Mouse (Mus musculus): ENCODE measurements at regions not wholly inside any gene's neighbourhood (a gene's known extent, or its start where the extent isn't known, plus 50 kb on each side); places are given as distances from the start of the nearest gene placed in this dataset.
"Not testable (repeated sequence)": the region's sequence is repeated elsewhere in the genome, so short reads cannot be mapped to it uniquely, and the experiment has no call there.

GRCm38 (mm10) chr14:116586742-116587141, 338.4 kb upstream of the Gpc6 start:
- no peak for DNase-seq (ENCODE audit: low spot score in 2 of 2)

GRCm38 (mm10) chr14:116589529-116589928, 335.6 kb upstream of the Gpc6 start:
- DNase-seq (ENCODE audit: low spot score in 2 of 2): no peak

DNA sequence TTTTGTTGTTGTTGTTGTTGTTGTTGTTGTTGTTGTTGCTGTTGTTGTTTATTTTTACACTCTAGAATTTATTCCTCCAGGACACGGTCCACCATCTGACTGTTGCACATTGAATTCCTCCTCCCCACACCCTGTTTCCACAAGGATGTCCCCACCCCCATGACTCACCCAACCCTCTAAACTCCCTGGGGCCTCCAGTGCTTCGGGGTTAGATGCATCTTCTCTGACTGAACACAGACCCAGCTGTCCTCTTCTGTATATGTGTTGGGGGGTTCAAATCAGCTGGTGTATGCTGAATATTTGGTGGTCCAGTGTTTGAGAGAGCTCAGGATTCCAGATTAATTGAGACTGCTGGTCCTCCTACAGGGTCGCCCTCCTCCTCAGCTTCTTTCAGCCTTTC, 335.0 kb upstream of the Gpc6 start:
- no peak for DNase-seq (ENCODE audit: low spot score in 2 of 2)

- no peak for DNase-seq (ENCODE audit: low spot score in 2 of 2)
These were observed 317.0 kb upstream of the Gpc6 start for GRCm38 (mm10) chr14:116608130-116608529.

DNA sequence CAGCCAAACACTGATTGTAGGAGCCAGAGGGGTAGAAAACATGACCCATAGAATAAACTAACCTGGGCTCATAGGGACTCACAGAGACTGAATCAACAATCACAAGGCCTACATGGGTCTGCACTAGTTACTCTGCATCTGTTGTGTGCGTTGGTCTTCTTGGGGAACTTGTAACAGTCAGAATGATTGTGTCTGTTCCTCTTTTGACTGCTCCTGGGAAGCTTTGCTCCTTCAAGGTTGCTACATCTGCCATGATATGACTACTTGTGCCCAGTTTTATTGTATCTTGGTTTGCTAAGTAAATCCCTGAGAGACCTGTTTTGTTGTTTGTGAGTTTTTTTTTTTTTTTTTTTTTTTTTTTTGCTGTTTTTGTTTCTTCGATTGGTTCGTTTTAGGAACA, 313.9 kb upstream of the Gpc6 start:
- DNase-seq (ENCODE audit: low spot score in 2 of 2): no peak

DNA sequence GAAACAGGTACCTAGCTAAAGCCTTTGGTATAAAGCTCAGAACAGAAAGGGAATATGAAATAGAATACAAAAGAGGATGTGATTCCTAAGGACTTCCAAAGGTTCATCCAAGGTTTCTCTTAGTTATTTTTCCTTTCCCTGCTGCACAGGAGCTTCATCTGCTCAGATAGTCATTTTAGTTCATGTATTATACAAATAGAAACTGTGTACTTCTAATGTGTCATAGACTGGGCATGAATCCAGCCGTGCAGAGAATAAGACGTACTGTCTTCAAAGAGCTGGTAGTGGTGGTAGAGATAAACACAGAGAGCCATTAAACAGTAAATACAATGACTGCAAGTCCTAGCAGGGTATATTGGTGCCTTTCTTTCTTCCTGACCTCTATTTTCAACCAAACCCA, 292.9 kb upstream of the Gpc6 start:
- DNase-seq (ENCODE audit: low spot score in 2 of 2): peak; percentile 24 to 61

DNA sequence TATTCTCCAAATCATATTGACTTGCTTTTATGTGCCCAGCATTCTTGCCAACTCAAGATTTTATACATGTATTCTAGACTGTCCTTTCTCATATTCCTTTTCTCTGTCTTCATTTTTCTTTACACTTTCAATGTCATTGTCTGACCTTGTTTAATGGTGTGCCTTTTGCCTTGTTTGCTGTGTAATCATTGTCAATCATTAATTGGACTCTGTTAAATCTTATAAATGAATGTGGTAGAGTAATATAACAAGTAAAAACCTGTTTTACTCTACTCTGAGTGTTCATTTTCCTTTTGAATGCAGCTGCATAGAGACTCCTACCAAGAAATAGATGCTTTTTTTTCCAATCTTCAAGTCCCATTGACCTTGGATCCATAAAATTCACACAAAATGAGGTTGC, 283.0 kb upstream of the Gpc6 start:
- no peak for DNase-seq (ENCODE audit: low spot score in 2 of 2)

- DNase-seq (ENCODE audit: low spot score in 2 of 2): no peak
These were observed 273.2 kb upstream of the Gpc6 start for GRCm38 (mm10) chr14:116651897-116652296.

DNA sequence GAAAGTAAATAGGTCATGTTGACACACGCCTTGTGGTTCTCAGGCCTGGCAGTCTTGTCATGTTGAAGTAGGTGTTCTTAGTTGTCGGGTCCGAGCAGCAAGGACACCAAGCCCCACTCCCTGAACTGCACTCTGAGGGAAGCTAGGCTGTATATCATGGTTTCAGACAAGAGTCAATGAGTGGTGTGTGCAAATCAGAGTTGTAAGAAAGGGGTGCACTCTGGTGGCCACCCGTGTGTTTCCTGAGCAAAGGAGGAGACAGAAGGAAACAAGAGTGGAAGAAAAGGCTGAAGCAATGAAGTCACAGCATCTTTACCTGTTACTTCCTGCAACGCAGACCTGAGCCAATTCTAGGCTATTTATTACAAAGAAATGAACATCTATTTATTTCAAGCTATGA, 241.2 kb upstream of the Gpc6 start:
- no peak for DNase-seq (ENCODE audit: low spot score in 2 of 2)

DNA sequence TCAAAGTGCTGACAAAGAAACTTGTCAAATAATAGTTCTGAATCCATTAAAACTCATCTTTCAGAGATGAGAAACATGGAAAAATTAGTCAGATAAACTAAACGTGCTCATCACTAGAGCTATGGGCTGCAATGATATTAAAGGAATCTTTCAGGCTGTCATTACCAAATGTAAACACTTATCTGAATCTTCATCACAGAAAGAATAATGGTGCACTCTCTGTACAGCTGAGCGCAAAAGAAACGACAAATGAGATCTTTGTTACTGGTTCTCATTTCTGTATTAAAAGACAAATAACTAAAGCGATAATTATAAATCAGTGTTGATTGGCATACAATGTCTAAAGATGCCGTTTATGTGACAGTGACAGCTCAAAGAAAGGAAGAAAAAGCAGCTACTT, 227.4 kb upstream of the Gpc6 start:
- DNase-seq (ENCODE audit: low spot score in 2 of 2): no peak

DNA sequence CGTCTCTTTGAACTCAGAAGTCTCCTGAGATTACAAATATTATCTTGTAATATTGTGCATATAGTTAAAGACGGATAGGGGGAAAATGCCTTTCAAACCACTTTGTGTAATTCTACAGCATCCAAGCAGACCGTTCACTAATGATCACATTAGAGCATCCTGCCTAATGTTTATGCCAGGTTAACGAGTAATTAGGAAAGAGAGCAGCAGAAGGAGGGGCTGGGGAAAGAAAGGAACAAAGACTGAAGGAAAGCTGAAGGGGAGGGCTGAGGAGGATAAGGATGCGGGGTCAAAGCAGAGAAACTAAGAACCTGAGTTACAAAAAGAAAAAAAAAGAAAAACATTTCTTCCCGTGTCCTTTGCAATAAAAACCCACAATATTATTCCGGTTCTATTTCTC, 226.7 kb upstream of the Gpc6 start:
- DNase-seq (ENCODE audit: low spot score in 2 of 2): no peak

GRCm38 (mm10) chr14:116734596-116734995, 190.5 kb upstream of the Gpc6 start:
- not testable (repeated sequence) for DNase-seq (ENCODE audit: low spot score in 2 of 2)

DNA sequence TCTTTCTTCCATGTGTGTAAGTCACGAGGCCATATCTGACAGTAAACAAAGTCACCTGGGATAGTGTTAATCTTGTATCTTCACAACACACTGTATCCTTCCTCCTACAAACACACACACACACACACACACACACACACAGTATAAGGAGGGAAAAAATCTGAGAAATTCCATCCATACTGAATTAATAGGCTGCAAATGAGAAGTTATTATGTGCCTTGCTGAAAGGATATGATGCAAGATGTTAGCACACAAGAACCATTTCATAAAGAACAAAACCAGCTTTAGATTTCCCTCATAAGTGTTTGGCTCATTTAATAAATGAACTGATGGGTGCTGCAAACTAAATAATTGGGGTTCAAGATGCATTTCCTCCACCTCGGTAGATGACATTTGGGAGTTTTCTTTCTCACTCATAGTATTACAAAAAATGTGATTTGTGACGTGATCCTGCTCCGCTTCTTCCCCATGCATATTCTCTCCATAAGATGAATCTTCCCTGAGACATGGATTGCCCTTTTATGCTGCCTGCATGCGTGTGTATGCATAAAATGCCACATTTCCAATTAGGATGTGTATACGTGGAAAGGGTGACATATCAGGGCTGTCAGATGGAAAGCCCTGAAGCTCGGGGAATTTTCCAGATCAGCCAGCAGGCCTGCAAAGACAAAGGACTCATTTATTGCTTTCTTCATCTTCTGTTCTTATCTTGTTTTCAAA, 170.5 kb upstream of the Gpc6 start:
- DNase-seq (ENCODE audit: low spot score in 2 of 2): no peak

DNA sequence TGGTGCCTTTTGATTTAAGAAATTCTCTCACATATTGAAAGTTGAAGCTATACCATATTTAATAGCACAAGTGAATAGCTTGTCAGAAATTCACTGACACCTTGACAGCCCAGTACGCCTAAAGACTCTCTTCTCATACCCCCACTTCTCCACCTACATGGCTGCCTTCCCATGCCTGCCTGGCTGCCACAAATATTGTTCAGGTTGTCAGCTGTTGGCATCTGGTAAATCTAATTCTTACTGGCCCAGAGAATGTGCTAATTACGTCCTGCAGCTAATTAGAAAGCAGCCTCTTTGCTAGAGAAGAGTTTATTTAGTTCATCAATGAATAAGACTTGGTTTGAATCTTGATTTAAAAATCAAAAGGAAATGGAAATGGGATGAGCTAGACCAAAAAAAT, 163.7 kb upstream of the Gpc6 start:
- DNase-seq (ENCODE audit: low spot score in 2 of 2): no peak

GRCm38 (mm10) chr14:116771120-116771519, 154.0 kb upstream of the Gpc6 start:
- DNase-seq (ENCODE audit: low spot score in 2 of 2): no peak

DNA sequence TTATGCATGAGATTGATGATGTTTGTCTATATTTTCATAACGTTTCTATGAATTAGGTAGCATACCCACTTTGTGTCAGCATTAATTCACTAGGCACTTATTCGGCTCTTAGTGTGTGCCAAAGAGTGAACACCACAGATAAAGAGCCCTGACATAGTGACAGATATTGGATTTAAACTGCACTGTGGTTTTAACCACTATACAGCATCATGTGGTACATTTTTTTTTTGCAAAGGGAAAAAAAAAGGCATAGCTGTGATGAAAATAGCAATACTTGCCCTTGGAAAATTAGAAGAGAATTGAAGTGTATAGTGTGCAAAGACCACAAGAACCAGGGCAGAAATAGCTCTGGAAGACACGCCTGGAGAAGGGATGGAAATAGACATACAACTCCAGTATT, 153.4 kb upstream of the Gpc6 start:
- DNase-seq (ENCODE audit: low spot score in 2 of 2): no peak

- peak; percentile 14 to 36 for DNase-seq (ENCODE audit: low spot score in 2 of 2)
These were observed 145.5 kb upstream of the Gpc6 start for GRCm38 (mm10) chr14:116779661-116780060.

- DNase-seq (ENCODE audit: low spot score in 2 of 2): no peak
These were observed 141.3 kb upstream of the Gpc6 start for GRCm38 (mm10) chr14:116783840-116784239.

- no peak for DNase-seq (ENCODE audit: low spot score in 2 of 2)
These were observed 118.6 kb upstream of the Gpc6 start for GRCm38 (mm10) chr14:116806504-116806903.

DNA sequence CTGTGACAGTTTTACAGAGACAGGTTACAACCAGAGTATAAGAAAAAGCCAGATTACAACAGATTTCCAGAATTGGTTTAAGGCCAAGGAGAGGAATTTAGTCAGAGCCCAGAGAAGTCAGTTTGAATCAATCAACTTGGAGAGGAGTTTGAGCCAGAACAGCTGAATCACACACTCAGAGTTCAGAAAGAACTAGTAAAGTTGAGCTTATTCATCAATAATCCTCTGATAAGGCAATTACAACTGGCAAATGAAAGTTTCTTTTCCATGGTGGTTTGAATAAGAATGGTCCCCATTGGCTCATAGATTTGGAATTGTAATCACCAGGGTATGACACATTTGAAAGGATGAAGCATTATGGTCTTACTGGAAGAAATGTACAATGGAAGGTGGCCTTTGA, 116.5 kb upstream of the Gpc6 start:
- DNase-seq (ENCODE audit: low spot score in 2 of 2): no peak

GRCm38 (mm10) chr14:116810661-116811345, 114.3 kb upstream of the Gpc6 start:
- no peak for DNase-seq (ENCODE audit: low spot score in 2 of 2)

- DNase-seq (ENCODE audit: low spot score in 2 of 2): no peak
These were observed 87.9 kb upstream of the Gpc6 start for GRCm38 (mm10) chr14:116837235-116837634.

DNA sequence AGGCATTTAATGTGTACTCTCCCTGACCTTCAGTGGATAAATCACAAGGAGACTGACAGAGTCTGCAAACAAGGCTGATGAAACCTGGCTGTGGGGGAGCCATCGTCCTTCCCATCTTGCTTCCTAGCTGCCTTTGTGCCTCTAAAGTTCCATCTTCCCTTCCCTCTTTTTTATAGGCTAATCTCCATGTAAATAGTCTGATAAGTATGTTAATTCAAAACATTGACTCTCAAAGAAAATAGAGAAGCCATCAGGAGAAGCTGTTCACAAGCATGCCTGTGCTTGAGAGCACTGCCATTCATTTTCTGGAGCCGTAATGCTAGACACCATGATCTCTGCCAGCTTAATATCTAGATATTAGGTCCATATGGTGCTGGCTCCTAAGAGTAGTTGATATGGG, 55.7 kb upstream of the Gpc6 start:
- DNase-seq (ENCODE audit: low spot score in 2 of 2): no peak

- no peak for DNase-seq (ENCODE audit: low spot score in 2 of 2)
These were observed 55.1 kb upstream of the Gpc6 start for GRCm38 (mm10) chr14:116869996-116870395.

All from right cerebral cortex, postnatal 36 days (tissue).